Mouse (Mus musculus): ENCODE data around the gene Sh3gl3.

The Sh3gl3 gene

DNA sequence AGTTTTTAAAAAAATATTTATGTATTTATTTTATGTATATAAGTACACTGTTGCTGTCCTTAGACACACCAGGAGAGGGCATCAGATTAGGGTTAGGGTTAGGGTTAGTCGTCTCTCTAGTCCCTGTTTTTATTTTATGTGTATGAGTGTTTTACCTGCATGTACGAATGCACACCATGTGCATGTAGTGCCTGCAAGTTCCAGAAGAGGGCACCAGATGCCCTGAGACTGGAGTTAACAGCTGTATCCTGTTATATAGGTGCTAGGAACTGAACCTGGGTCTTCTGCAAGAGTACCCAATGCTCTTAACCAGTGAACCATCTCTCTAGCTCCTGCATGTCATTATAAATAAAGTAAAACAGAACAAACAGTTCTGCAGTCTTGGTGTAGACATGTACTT is 113.6 kb downstream of the Sh3gl3 start:
- DNase-seq (ENCODE audit: low spot score in 2 of 2): no peak

DNA sequence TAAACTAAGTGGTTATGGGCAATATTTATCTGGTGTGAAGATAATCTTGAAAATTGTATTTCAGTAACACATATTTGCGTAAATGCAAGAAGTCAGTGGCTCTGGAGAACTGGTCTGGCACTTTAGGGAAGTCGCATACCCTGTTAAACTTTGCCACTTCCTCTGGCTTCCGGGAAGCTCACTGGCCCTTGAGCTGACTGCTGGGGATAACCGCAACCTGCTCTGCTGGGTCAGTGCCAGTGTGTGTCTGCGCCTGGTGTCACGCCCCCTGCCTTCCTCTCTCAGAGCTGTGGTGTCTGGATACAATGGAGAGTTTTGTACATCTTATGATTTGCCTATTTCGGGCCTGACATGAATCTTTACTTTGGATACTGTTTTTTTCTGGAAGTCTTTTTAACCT is 119.8 kb downstream of the Sh3gl3 start:
- no peak for DNase-seq (ENCODE audit: low spot score in 2 of 2)

DNA sequence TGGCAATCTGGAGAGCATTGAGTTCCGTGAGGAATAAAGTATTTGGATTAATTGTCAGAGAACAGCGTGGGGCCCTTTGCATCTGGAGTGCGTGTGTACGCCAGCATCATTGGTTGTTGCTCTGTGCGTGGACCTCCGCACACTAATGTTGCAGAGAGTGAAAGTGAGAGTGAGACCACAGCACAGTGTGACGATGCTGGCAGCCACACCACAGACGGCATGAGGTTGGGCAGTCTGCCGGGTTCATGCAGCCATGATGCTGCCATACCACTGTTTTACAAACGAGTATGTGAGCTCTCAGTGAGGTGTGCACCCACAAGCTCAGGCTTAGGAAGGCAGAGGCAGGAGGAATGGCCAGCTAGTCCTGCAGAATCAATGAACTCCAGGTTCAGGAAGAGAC is 120.4 kb downstream of the Sh3gl3 start:
- DNase-seq (ENCODE audit: low spot score in 2 of 2): no peak

DNA sequence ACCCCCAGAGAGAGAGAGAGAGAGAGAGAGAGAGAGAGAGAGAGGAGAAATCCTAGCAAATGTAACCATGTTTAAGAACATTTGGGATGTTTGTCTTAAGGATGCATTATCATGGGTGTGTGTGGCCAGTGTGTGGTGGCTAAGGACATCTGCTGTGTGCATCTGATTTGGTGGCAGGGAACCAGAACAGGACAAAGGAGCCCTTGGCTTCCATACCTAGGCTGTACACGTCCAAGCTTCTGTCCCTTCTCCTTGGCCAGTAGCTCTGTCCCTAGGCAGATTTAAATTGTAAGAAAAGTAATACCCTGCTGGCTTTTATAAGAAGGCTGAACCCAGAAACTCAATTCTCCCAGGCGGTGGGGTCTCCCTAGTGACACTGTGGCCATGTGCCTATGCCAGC is 121.0 kb downstream of the Sh3gl3 start:
- DNase-seq (ENCODE audit: low spot score in 2 of 2): no peak

DNA sequence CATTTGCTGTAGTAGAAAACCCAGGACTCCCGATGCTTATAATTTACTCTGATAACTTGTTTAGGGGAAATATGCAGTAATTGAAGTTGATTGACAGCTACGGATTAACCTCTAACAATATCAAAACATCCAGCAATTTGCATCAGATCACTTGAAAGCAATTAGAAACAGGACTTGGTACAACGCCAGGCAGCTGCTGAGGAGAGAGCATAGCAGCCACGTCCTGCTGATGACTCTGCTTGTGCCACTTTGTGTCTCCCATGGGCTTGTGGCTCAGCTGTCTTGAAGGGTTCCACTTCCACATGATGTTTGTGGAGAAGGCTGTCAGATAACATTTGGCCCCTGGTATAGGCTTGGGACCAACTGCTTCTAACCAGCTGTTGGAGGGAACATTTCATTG is 134.8 kb downstream of the Sh3gl3 start:
- DNase-seq (ENCODE audit: low spot score in 2 of 2): no peak

DNA sequence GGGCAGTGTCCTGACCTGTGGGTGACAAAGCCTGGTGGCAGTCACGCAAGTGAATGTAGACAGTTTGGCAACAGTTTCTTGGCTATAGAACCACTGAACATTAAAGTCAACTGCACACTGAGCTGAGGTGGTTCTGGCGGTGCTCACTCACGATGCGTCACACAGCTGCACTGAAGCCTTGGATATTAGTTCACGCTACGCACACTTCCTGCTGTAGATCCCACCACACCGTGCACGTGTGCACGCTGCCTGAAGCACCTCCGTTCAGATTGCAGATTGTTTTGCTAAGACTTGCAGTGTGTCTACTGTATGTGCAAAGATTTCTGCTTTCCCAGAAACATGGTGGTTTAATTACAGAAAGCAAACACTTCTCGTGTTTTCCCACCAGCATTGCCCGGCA is 144.9 kb downstream of the Sh3gl3 start:
- no peak for DNase-seq (ENCODE audit: low spot score in 2 of 2)

DNA sequence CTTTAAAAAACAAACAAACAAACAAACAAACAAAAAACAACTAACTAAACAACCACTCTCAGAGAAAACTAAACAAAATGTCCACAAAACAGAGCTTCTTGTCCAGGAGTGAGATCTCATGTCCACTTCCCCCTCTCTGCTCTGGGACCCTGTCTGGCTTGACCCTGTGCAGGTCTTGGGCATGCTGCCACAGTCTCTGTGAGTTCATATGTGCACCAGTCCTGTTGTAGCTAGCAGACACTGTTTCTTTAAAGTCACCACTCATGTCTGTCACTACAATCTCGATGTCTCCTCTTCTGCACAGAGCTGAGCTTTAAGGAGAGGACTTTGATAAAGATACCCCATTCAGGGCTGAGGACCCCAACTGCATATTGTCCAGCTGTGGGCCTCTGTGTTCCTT is 153.0 kb downstream of the Sh3gl3 start:
- DNase-seq (ENCODE audit: low spot score in 2 of 2): no peak

DNA sequence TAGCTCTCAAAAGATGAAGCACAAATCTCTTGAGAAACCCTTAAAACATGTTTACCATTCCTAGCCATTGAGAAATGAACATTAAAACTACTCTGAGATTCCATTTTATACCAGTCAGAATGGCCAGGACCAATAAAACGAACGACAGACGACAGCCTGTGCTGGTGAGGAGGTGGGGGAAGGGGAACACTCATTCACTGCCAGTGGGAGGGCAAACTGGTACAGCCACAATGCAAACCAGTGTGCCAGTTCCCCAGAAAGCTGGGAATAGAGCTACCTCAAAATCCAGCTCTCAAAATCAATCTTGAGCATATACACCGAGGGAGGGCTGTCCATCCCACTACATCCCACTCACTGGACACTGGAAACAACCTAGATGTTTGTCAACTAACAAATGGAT is 153.6 kb downstream of the Sh3gl3 start:
- no peak for DNase-seq (ENCODE audit: low spot score in 2 of 2)

DNA sequence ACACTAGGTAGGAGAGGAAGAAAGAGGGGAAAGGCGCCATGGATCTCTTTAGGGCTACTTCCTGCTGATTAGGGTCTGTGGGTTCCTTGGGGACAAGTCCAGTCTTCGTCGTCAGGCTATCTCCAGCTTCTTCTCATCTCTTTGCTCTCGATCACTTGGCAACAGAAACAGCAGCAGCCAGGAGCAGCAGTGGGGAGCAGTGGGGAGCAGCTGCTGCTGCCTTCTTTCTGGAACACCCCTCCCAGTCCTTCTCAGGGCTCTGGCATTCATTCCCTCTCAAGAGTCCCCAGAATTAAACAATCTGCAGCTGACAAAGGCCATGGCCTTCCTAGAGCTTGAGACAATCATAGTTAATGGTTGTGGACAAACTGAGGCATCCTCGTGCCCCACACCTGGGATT is 154.2 kb downstream of the Sh3gl3 start:
- DNase-seq (ENCODE audit: low spot score in 2 of 2): no peak

DNA sequence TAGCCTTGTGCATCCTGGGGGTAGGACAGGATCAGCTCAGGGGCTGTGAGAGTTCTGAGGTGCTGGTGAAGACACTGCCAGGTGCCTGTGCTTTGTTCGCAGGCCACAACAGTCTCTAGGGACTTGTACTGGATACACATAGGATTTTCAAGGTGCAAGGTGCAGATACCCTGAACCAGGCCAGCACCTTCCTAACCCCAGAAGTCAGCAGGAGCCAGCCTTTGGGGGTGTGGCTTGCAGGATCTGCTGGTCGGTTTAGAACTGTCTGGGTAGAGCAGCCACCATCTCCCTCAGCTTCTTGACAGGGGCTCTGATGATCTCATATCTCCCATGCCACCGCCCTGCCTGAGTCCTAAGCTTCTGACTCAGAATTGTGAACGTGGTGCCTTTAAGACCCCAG is 156.2 kb downstream of the Sh3gl3 start:
- no peak for DNase-seq (ENCODE audit: low spot score in 2 of 2)

DNA sequence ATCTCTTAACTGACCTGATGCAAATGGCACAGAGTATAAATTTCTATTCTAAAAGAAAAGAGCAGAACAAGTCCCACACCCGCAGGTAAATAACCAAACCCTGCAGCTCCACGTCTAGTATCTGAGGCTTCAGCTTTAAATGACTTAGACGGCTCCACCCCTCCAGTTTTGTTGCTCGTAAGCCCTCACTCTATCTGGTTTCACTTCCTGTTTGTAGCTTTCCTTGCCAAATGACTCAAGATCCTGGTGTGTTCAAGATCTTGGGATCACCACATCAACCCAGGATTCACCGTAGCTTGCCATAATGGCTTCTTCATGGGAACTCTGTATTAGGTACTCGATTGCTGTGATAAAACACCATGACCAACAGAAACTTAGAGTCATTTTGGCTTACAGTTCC is 157.2 kb downstream of the Sh3gl3 start:
- DNase-seq (ENCODE audit: low spot score in 2 of 2): no peak

DNA sequence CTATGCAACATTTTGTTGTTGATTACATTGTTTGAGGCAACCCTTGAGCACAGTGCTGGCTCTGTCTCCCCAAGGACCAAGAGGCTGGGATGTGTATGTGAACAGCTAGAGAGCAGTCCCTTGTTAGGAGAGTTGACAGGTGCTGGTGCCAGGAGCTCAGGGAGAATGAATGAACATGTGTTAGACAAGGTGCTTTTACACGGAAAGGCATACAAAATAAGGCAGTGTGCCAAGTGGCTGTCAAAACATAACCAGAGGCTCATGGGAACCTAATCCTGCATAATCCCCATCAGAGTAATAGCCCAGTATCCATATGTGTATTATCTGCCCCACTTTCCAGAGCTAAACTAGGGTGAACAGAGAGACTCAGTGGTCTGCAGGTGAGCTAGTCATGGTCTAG is 160.4 kb downstream of the Sh3gl3 start:
- DNase-seq (ENCODE audit: low spot score in 2 of 2): no peak

DNA sequence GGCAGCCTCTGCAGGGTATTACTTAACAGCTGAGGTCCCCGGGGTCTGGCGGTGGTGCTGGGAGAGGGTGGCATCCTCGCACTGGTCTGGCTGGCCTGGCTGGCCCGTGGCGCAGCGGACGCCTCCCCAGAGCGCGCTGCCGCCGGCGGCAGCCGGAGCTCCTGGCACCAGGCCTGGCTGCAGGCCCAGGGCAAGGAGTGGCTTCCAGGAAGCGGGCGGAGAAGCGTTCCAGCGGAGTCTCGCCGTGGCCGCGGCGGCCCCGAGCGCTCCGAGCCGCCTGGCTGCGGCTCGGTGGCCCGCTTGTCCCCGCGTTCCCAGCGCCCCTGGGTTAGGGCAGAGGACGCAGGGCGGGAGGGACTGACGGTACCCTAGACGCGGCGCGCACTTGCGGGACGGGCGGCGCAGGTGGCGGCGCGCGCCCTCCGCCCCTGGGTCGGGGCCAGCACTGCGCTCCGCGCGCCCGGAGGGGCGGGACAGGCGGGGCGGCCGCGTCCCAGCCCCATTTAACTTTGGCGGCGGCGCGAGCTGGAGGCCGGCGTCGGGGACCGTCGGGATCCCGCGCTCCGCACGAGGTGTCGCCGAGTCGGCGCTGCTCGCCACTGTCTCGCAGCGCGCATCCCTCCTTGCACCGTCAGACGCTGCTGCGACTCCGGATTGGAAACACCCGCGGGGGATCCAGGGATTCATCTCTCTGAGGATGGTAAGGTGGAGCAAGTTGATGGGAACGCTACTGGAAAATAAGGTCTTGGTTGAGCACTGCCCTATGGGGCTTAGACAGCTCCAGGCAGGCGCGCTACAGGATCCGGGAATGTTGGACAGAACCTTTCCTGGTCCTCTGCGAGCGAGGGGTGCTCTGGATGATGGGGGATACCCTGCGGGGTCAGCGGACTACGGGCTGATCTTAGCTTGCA is 161.8 kb downstream of the Sh3gl3 start, which contains the start of gene Adamtsl3:
Gene Adamtsl3 (plus strand): TSS at position 484 of the 911 bp plus-strand sequence.
- DNase-seq (ENCODE audit: low spot score in 2 of 2): no peak

DNA sequence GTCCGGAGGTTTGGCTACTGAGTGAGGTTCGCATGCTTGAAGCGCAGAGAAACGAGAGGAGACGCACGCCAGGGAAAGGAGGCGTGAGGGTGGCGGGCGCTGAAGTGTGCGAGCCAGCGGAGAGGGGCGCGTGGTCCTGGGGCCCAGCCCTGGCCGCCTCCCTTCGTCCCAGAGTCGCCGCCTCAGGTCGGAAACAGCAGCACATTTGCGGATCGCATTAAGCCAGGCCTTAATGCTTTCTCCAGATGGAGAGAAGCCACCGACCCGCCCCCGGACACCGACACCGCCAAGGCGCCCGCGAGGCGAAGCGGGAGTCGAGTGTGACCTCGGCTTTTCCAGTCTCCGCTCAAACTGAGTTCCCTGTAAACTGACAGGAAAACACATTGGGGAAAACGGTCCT is 162.5 kb downstream of the Sh3gl3 start:
- DNase-seq (ENCODE audit: low spot score in 2 of 2): no peak

DNA sequence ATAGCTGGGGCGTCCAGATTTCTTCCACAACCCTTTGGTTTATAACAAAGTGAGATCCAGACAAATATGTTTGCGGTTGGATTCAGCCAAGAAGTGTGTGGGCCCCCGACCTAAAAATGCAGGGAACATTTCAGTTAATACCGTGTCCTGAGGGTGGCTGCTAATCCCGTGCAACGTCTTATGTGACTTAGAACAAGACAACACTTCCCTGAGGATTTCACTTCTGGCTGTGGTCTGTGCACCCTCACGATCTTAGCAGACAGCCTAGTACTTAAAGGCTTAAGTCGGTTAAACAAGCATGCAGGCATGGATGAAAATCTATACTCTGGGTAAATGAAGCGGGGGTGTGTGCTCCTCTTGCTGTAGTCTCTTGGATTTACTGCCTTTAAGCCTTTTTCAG is 164.5 kb downstream of the Sh3gl3 start:
- DNase-seq (ENCODE audit: low spot score in 2 of 2): no peak

DNA sequence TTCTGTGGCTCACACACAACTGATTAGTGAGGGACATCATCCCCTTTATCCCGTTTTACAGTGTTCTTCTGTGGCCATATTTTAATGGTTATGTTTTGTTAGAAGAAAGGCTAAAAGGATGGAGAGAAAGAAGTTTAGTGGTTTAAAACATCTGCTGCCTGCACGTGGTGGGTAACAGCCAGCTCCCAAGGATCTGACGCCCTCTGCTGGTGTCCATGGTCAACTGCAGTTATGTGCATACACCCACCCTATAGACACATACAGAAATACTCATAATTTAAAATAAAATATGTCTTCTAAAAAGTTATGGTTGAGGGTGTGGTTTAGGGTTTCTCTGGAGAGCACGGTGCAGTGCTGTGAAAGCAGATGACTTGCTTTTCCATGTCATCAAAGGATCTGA is 164.9 kb downstream of the Sh3gl3 start:
- DNase-seq (ENCODE audit: low spot score in 2 of 2): no peak

DNA sequence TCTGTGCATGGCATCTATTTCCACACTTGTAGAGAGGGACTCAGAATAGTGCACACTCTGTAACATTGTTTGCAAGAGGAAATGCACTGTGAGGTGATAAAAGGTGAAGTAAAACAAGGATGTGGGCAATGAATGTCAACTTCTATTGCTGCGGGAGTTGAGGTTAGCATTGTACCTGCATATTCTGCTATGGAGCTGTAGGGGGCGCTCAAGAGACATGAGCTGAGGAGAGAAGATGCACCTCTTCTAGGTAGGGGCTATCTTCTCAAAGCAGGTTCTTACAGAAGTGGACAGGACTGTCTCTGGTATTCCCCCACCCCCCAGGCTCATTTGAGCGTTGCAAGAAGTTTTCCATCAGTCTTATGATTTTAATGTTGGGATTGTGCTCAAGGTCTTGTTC is 165.6 kb downstream of the Sh3gl3 start:
- DNase-seq (ENCODE audit: low spot score in 2 of 2): no peak

DNA sequence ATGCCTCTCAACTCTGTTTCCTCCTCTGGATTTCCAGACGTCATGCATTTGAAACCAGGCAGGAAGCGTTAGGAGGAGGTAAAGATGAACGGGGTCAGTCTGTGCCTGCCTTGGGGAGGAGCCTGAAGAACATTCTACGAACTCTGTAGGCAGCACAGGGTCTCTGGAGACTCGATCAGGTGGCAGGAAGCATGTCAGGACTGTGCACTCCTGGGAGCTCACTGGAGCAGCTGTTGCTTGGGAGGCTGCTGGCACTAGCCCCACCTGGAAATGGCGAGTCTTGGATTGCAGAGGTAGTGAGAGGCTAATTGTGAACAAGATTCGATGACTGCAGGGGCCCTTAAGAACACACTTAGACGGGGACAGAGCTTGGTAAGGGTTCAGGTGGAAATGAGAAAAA is 167.8 kb downstream of the Sh3gl3 start:
- DNase-seq (ENCODE audit: low spot score in 2 of 2): no peak

DNA sequence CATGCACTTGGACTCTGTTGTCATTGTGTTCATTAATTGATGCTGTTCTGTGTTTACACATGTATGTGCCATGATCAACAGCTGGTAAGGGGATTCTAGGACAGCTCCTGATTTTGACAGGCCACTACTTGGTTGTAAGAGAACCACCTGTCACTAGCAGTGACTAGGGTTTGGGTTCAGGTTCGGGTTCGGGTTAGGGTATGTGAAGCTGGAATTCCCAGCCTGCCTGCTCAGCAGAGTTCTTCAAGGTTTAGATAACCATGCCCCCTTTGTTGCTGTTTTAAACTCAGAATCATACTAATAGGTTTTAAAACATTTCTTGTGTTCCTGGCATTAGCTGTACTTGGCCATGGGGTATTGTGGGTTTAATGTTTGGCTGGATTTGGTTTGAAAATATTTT is 173.1 kb downstream of the Sh3gl3 start:
- no peak for DNase-seq (ENCODE audit: low spot score in 2 of 2)

DNA sequence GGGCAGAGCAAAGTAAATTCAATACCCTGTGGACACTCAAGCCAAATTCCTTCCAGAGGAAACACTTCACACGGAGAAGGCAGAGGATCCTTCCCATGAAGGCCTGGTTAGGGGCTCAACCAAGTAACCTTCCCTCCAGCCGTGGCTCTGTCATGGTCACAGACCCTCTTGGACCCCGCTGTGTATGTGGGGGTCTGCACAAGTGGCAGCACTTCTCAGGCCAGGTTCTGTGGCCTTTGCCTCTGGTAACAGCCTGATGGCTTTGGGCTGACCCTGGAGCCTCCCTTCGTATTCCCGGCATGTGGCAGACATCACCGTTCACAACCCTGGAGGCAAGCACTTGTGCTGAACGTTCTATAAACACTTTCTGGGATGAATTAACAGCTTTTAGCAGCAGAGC is 176.2 kb downstream of the Sh3gl3 start:
- no peak for DNase-seq (ENCODE audit: low spot score in 2 of 2)

DNA sequence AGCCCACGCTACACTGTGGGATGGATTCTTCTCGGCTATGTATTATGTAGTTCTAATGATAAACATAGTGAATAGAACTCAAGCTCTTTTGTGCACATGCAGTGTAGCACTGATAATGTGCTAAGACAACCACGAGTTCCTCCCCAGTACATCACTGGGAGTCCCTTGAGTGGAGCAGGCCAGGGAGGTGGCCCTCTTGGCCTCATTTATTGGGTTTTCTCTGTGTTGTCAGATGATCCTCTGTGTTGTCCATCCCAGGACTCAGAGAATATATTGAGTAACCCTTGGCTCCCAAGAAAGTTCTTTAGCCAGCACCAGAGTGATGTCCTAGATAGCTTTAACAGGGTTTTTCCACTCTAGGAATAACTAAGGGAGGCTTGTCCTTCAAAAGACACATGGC is 176.8 kb downstream of the Sh3gl3 start:
- DNase-seq (ENCODE audit: low spot score in 2 of 2): no peak

Measured in frontal cortex, postnatal 25 days (tissue).